Mouse (Mus musculus): Measurements from ENCODE around the gene Pitpnm2. TPM values are rescaled to one million over a fixed set of nuclear protein-coding genes. Genes with fewer than 3 reads are reported as not detected.

The Pitpnm2 gene
- polyA plus RNA-seq, 1 experiment from 2014 or later: 6.0 TPM

GRCm38 (mm10) chr5:124205211-124205610 lies 44.3 kb downstream of the Pitpnm2 start:
- no peaks in the 10 kb centered on the region for H3K9me3 ChIP-seq (ENCODE audit: control insufficient read depth, low read length)
- no peak overlapping the region for H3K4me2 ChIP-seq (replicated peaks; ENCODE audit: low read depth, low read length)
- WGBS: 72% methylated on average over 9 of the region's 9 CpGs
- H3K27ac ChIP-seq (ENCODE audit: low read depth, low read length): no peak overlapping the region
- no peak overlapping the region for H3K4me3 ChIP-seq (ENCODE audit: low read depth, low read length)
- peaks cover 8% of the 10 kb centered on the region for H3K4me1 ChIP-seq (replicated peaks; ENCODE audit: control insufficient read depth, insufficient read depth, low read length)
- DNase-seq (ENCODE audit: low spot score) (no peak), ATAC-seq (ENCODE audit: low FRiP score) (no peak)
- H3K9ac ChIP-seq (ENCODE audit: low read depth, low read length): no peak overlapping the region
- H3K36me3 ChIP-seq (ENCODE audit: control insufficient read depth, insufficient read depth, low read length): no peaks in the 10 kb centered on the region
- H3K27me3 ChIP-seq (ENCODE audit: control insufficient read depth, insufficient read depth, low read length): no peaks in the 10 kb centered on the region

- Histone ChIP-seq H3K36me3 (ENCODE audit: control insufficient read depth, insufficient read depth, low read length) (no peaks in the 10 kb centered on the region), H3K4me2 (replicated peaks; ENCODE audit: low read depth, low read length) (no peak overlapping the region), H3K27ac (ENCODE audit: low read depth, low read length) (no peak overlapping the region), H3K4me3 (ENCODE audit: low read depth, low read length) (no peak overlapping the region), H3K27me3 (ENCODE audit: control insufficient read depth, insufficient read depth, low read length) (no peaks in the 10 kb centered on the region), H3K9ac (ENCODE audit: low read depth, low read length) (no peak overlapping the region), H3K4me1 (replicated peaks; ENCODE audit: control insufficient read depth, insufficient read depth, low read length) (peaks cover 8% of the 10 kb centered on the region), H3K9me3 (ENCODE audit: control insufficient read depth, low read length) (no peaks in the 10 kb centered on the region)
- DNase-seq (ENCODE audit: low spot score) (no peak), ATAC-seq (ENCODE audit: low FRiP score) (no peak)
- 90% methylated on average over 9 of the region's 9 CpGs for WGBS
Measured at GRCm38 (mm10) chr5:124204127-124204794, 45.3 kb downstream of the Pitpnm2 start.

GRCm38 (mm10) chr5:124203251-124203650 lies 46.3 kb downstream of the Pitpnm2 start:
- no peak overlapping the region for H3K4me3 ChIP-seq (ENCODE audit: low read depth, low read length)
- no peak overlapping the region for H3K4me2 ChIP-seq (replicated peaks; ENCODE audit: low read depth, low read length)
- DNase-seq (ENCODE audit: low spot score): no peak
- no peak overlapping the region for H3K9ac ChIP-seq (ENCODE audit: low read depth, low read length)
- H3K9me3 ChIP-seq (ENCODE audit: control insufficient read depth, low read length): no peaks in the 10 kb centered on the region
- no peaks in the 10 kb centered on the region for H3K27me3 ChIP-seq (ENCODE audit: control insufficient read depth, insufficient read depth, low read length)
- ATAC-seq (ENCODE audit: low FRiP score): no peak
- H3K4me1 ChIP-seq (replicated peaks; ENCODE audit: control insufficient read depth, insufficient read depth, low read length): peaks cover 8% of the 10 kb centered on the region
- WGBS: 88% methylated on average over 4 of the region's 4 CpGs
- no peak overlapping the region for H3K27ac ChIP-seq (ENCODE audit: low read depth, low read length)
- no peaks in the 10 kb centered on the region for H3K36me3 ChIP-seq (ENCODE audit: control insufficient read depth, insufficient read depth, low read length)

- WGBS: 73% methylated on average over 4 of the region's 4 CpGs
- ATAC-seq (ENCODE audit: low FRiP score) (no peak), DNase-seq (ENCODE audit: low spot score) (no peak)
- H3K4me3 ChIP-seq (ENCODE audit: low read depth, low read length): no peak overlapping the region
- H3K9ac ChIP-seq (ENCODE audit: low read depth, low read length): no peak overlapping the region
- H3K36me3 ChIP-seq (ENCODE audit: control insufficient read depth, insufficient read depth, low read length): no peaks in the 10 kb centered on the region
- H3K27me3 ChIP-seq (ENCODE audit: control insufficient read depth, insufficient read depth, low read length): no peaks in the 10 kb centered on the region
- peaks cover 3% of the 10 kb centered on the region; the same call in 1 of the 2 replicates for H3K4me1 ChIP-seq (replicated peaks; ENCODE audit: control insufficient read depth, insufficient read depth, low read length)
- H3K4me2 ChIP-seq (replicated peaks; ENCODE audit: low read depth, low read length): no peak overlapping the region
- H3K27ac ChIP-seq (ENCODE audit: low read depth, low read length): no peak overlapping the region
- H3K9me3 ChIP-seq (ENCODE audit: control insufficient read depth, low read length): no peaks in the 10 kb centered on the region
Measured at GRCm38 (mm10) chr5:124202071-124202470, 47.5 kb downstream of the Pitpnm2 start.

GRCm38 (mm10) chr5:124201564-124201963 lies 48.0 kb downstream of the Pitpnm2 start:
- Histone ChIP-seq H3K27ac (ENCODE audit: low read depth, low read length) (no peak overlapping the region), H3K9ac (ENCODE audit: low read depth, low read length) (no peak overlapping the region), H3K4me2 (replicated peaks; ENCODE audit: low read depth, low read length) (no peak overlapping the region), H3K27me3 (ENCODE audit: control insufficient read depth, insufficient read depth, low read length) (no peaks in the 10 kb centered on the region), H3K9me3 (ENCODE audit: control insufficient read depth, low read length) (no peaks in the 10 kb centered on the region), H3K4me1 (replicated peaks; ENCODE audit: control insufficient read depth, insufficient read depth, low read length) (peaks cover 3% of the 10 kb centered on the region; the same call in 1 of the 2 replicates), H3K36me3 (ENCODE audit: control insufficient read depth, insufficient read depth, low read length) (no peaks in the 10 kb centered on the region), H3K4me3 (ENCODE audit: low read depth, low read length) (no peak overlapping the region)
- ATAC-seq (ENCODE audit: low FRiP score) (no peak), DNase-seq (ENCODE audit: low spot score) (no peak)
- WGBS: 81% methylated on average over 2 of the region's 2 CpGs

GRCm38 (mm10) chr5:124200844-124201243 lies 48.7 kb downstream of the Pitpnm2 start:
- WGBS: 75% methylated on average over 5 of the region's 5 CpGs
- H3K4me1 ChIP-seq (replicated peaks; ENCODE audit: control insufficient read depth, insufficient read depth, low read length): 0 out of 2 replicates have a peak, but pooled peaks cover 2% of the 10 kb centered on the region
- DNase-seq (ENCODE audit: low spot score): no peak

GRCm38 (mm10) chr5:124199168-124199567 lies 50.4 kb downstream of the Pitpnm2 start:
- Histone ChIP-seq H3K36me3 (ENCODE audit: control insufficient read depth, insufficient read depth, low read length) (no peaks in the 10 kb centered on the region), H3K4me2 (replicated peaks; ENCODE audit: low read depth, low read length) (no peak overlapping the region), H3K9me3 (ENCODE audit: control insufficient read depth, low read length) (no peaks in the 10 kb centered on the region), H3K4me1 (replicated peaks; ENCODE audit: control insufficient read depth, insufficient read depth, low read length) (no peaks in the 10 kb centered on the region), H3K27ac (ENCODE audit: low read depth, low read length) (no peak overlapping the region), H3K4me3 (ENCODE audit: low read depth, low read length) (no peak overlapping the region), H3K9ac (ENCODE audit: low read depth, low read length) (no peak overlapping the region), H3K27me3 (ENCODE audit: control insufficient read depth, insufficient read depth, low read length) (no peaks in the 10 kb centered on the region)
- no peak for ATAC-seq (ENCODE audit: low FRiP score)
- WGBS: 70% methylated on average over 5 of the region's 5 CpGs
- DNase-seq (ENCODE audit: low spot score): no peak

More at GRCm38 (mm10) chr5:124200844-124201243, 48.7 kb downstream of the Pitpnm2 start:
- ATAC-seq (ENCODE audit: low FRiP score): no peak
- Histone ChIP-seq H3K36me3 (ENCODE audit: control insufficient read depth, insufficient read depth, low read length) (no peaks in the 10 kb centered on the region), H3K27me3 (ENCODE audit: control insufficient read depth, insufficient read depth, low read length) (no peaks in the 10 kb centered on the region), H3K27ac (ENCODE audit: low read depth, low read length) (no peak overlapping the region), H3K9me3 (ENCODE audit: control insufficient read depth, low read length) (no peaks in the 10 kb centered on the region), H3K4me3 (ENCODE audit: low read depth, low read length) (no peak overlapping the region), H3K4me2 (replicated peaks; ENCODE audit: low read depth, low read length) (no peak overlapping the region), H3K9ac (ENCODE audit: low read depth, low read length) (no peak overlapping the region)

GRCm38 (mm10) chr5:124198473-124198872 lies 51.1 kb downstream of the Pitpnm2 start:
- Histone ChIP-seq H3K36me3 (ENCODE audit: control insufficient read depth, insufficient read depth, low read length) (no peaks in the 10 kb centered on the region), H3K27me3 (ENCODE audit: control insufficient read depth, insufficient read depth, low read length) (no peaks in the 10 kb centered on the region), H3K27ac (ENCODE audit: low read depth, low read length) (no peak overlapping the region), H3K4me2 (replicated peaks; ENCODE audit: low read depth, low read length) (no peak overlapping the region), H3K9ac (ENCODE audit: low read depth, low read length) (no peak overlapping the region), H3K4me1 (replicated peaks; ENCODE audit: control insufficient read depth, insufficient read depth, low read length) (no peaks in the 10 kb centered on the region), H3K4me3 (ENCODE audit: low read depth, low read length) (no peak overlapping the region), H3K9me3 (ENCODE audit: control insufficient read depth, low read length) (no peaks in the 10 kb centered on the region)
- ATAC-seq (ENCODE audit: low FRiP score) (no peak), DNase-seq (ENCODE audit: low spot score) (no peak)
- WGBS: 86% methylated on average over 7 of the region's 7 CpGs

- no peak overlapping the region for H3K27ac ChIP-seq (ENCODE audit: low read depth, low read length)
- H3K27me3 ChIP-seq (ENCODE audit: control insufficient read depth, insufficient read depth, low read length): no peaks in the 10 kb centered on the region
- no peaks in the 10 kb centered on the region for H3K36me3 ChIP-seq (ENCODE audit: control insufficient read depth, insufficient read depth, low read length)
- H3K4me2 ChIP-seq (replicated peaks; ENCODE audit: low read depth, low read length): no peak overlapping the region
- DNase-seq (ENCODE audit: low spot score) (no peak), ATAC-seq (ENCODE audit: low FRiP score) (no peak)
- H3K4me1 ChIP-seq (replicated peaks; ENCODE audit: control insufficient read depth, insufficient read depth, low read length): peaks cover 4% of the 10 kb centered on the region; the same call in 1 of the 2 replicates
- no peak overlapping the region for H3K9ac ChIP-seq (ENCODE audit: low read depth, low read length)
- H3K4me3 ChIP-seq (ENCODE audit: low read depth, low read length): no peak overlapping the region
- H3K9me3 ChIP-seq (ENCODE audit: control insufficient read depth, low read length): no peaks in the 10 kb centered on the region
- WGBS: 93% methylated on average over 4 of the region's 4 CpGs
Measured at GRCm38 (mm10) chr5:124196082-124196481, 53.5 kb downstream of the Pitpnm2 start.
